Mouse (Mus musculus) heart, embryonic 14.5 days (tissue): ENCODE data around the gene Noc4l. TPM values are rescaled to one million over a fixed set of nuclear protein-coding genes. Genes with fewer than 3 reads are reported as not detected.

Experiments used
- ATAC-seq: fragments of 200-750 bp; cut with Nextera tagmentation; 2 replicates; pipeline ENCODE4 v1.8.0; 2017; ENCODE audit warnings: low read depth, moderate TSS enrichment; ENCODE audit not compliant: insufficient number of reproducible peaks, insufficient read depth, low FRiP score
- H3K27ac ChIP-seq, 2 experiments: fragments of 200-500 bp in 1 of 2; fragments of 300-500 bp in 1 of 2; sonication (generic) in 1 of 2; replicated peaks in 1 of 2; 2 replicates each; pipeline ENCODE4 v1.5.1; 2012 to 2014; ENCODE audit warnings: low read depth in 2 of 2, low read length in 2 of 2, control low read depth in 1 of 2, mild to moderate bottlenecking in 1 of 2, mixed read lengths in 1 of 2; ENCODE audit not compliant: control insufficient read depth in 1 of 2, insufficient read depth in 1 of 2
- H3K27me3 ChIP-seq: fragments of 300-500 bp; sonication (generic); 2 replicates; pipeline ENCODE4 v1.6.1; 2014; ENCODE audit warnings: mild to moderate bottlenecking, low read length, control low read depth; ENCODE audit not compliant: control insufficient read depth, insufficient read depth
- H3K36me3 ChIP-seq: fragments of 300-500 bp; sonication (generic); 2 replicates; pipeline ENCODE4 v1.6.1; 2014; ENCODE audit warnings: mild to moderate bottlenecking, control low read depth, low read length, mixed read lengths; ENCODE audit not compliant: control insufficient read depth, insufficient read depth
- H3K4me1 ChIP-seq, 2 experiments: fragments of 200-500 bp in 1 of 2; fragments of 300-500 bp in 1 of 2; sonication (generic) in 1 of 2; 2 replicates each; pipeline ENCODE4 v1.6.1; 2012 to 2014; ENCODE audit warnings: low read length in 2 of 2, control low read depth in 1 of 2, mixed read lengths in 1 of 2; ENCODE audit not compliant: control insufficient read depth in 2 of 2, insufficient read depth in 2 of 2
- H3K4me2 ChIP-seq: fragments of 300-500 bp; sonication (generic); 2 replicates; pipeline ENCODE4 v1.6.1; 2014; ENCODE audit warnings: mild to moderate bottlenecking, low read length
- H3K4me3 ChIP-seq, 2 experiments: fragments of 200-500 bp in 1 of 2; fragments of 300-500 bp in 1 of 2; sonication (generic) in 1 of 2; 2 replicates each; pipeline ENCODE4 v1.5.1; 2012 to 2014; ENCODE audit warnings: low read length in 2 of 2, mild to moderate bottlenecking in 2 of 2, control low read depth in 1 of 2, low read depth in 1 of 2, moderate library complexity in 1 of 2; ENCODE audit not compliant: control insufficient read depth in 1 of 2, insufficient read depth in 1 of 2
- H3K9ac ChIP-seq: fragments of 300-500 bp; sonication (generic); 2 replicates; pipeline ENCODE4 v1.6.1; 2014; ENCODE audit warnings: mild to moderate bottlenecking, low read length
- H3K9me3 ChIP-seq: fragments of 300-500 bp; sonication (generic); 2 replicates; pipeline ENCODE4 v1.6.1; 2016; ENCODE audit warnings: low read length, control low read depth; ENCODE audit not compliant: control insufficient read depth
- WGBS: fragments of 180-500 bp; shearing (Covaris S2); extraction: QIAGEN DNeasy Blood & Tissue Kit; methylation state at CpG from one replicate; pipeline ENCODE4 v1.1.7; 2014; 5-methylcytosine and 5-hydroxymethylcytosine counted together
- polyA plus RNA-seq: library from polyadenylated mRNA; unstranded; fragments of >200 nt; fragmentation: Nextera tagmentation; extraction: Ambion mirVana; gene quantifications from 2 replicates; pipeline ENCODE4 v1.2.1, GENCODE M21; 2014

The Noc4l gene
- polyA plus RNA-seq, 1 experiment from 2014 or later: 27.5 TPM

DNA sequence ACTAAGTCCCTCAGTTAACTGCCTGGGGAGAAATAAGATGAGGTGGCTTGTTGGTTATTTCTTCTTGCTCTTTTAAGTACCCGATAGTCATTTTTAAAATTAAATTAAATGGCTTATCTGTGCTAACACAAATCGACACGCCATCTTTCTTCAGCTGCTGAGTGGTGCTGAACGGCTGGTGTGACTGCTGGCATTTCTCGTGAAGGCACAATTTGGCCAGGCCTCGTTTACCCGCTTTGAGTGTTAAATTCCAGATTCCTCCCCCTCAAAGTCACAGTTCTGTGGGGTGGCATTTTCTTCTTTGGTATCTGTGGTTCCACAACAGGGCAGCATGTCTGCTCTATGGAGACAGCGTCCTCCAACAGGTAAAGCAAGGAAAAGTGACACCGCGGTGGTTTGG is 25.9 kb downstream of the Noc4l start:
- no peak overlapping the region for H3K9ac ChIP-seq
- H3K27me3 ChIP-seq: peaks cover 21% of the 10 kb centered on the region
- 48% methylated on average over 10 of the region's 10 CpGs for WGBS
- no peak overlapping the region for H3K27ac ChIP-seq
- no peaks in the 10 kb centered on the region for H3K4me1 ChIP-seq
- no peaks in the 10 kb centered on the region for H3K36me3 ChIP-seq
- no peaks in the 10 kb centered on the region for H3K9me3 ChIP-seq
- no peak overlapping the region for H3K4me2 ChIP-seq
- H3K4me3 ChIP-seq: no peak overlapping the region
- no peak for ATAC-seq

DNA sequence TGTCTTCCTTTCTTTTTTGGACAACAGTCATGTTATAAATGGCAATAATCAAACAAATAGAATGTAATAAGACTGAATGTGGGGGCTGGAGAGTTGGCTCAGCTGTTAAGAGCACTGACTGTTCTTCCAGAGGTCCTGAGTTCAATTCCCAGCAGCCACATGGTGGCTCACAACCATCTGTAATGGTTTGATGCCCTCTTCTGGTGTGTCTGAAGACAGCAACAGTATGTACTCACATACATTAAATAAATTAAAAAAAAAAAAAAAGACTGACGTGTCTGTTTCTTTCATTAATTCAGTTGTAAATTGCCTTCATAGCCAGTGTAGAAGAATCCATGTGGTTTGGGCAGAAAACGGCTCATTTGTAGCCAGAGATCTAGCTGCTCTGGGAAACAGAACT is 28.9 kb downstream of the Noc4l start:
- no peak overlapping the region for H3K27ac ChIP-seq
- no peak overlapping the region for H3K9ac ChIP-seq
- no peak overlapping the region for H3K4me2 ChIP-seq
- 79% methylated on average over 2 of the region's 2 CpGs for WGBS
- no peaks in the 10 kb centered on the region for H3K4me1 ChIP-seq
- no peak overlapping the region for H3K4me3 ChIP-seq
- H3K36me3 ChIP-seq: no peaks in the 10 kb centered on the region
- peaks cover 21% of the 10 kb centered on the region for H3K27me3 ChIP-seq
- ATAC-seq: no peak
- no peaks in the 10 kb centered on the region for H3K9me3 ChIP-seq

DNA sequence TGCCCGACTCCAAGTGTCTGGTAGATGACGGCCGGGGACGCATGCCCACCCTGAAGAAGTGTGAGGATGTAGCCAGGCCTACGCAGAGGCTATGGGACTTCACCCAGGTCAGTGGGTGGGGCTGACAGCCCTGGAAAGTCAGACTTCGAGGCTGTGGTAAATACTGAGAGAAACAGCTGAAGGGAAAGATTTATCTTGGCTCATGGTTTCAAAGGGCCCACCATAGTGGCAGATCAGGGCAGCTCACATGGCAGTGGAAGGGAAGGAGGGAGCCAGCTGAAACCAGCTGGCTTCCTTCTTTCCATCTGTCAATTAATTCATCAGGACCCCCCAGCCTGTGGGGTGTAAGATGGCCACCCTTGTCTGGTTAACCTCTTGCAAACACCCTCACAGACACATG is 34.0 kb downstream of the Noc4l start:
- H3K4me3 ChIP-seq: no peak overlapping the region
- ATAC-seq: no peak
- H3K9me3 ChIP-seq: no peaks in the 10 kb centered on the region
- H3K9ac ChIP-seq: no peak overlapping the region
- H3K27me3 ChIP-seq: no peaks in the 10 kb centered on the region
- no peaks in the 10 kb centered on the region for H3K36me3 ChIP-seq
- WGBS: 84% methylated on average over 6 of the region's 6 CpGs
- no peak overlapping the region for H3K4me2 ChIP-seq
- H3K4me1 ChIP-seq: no peaks in the 10 kb centered on the region
- H3K27ac ChIP-seq: no peak overlapping the region

DNA sequence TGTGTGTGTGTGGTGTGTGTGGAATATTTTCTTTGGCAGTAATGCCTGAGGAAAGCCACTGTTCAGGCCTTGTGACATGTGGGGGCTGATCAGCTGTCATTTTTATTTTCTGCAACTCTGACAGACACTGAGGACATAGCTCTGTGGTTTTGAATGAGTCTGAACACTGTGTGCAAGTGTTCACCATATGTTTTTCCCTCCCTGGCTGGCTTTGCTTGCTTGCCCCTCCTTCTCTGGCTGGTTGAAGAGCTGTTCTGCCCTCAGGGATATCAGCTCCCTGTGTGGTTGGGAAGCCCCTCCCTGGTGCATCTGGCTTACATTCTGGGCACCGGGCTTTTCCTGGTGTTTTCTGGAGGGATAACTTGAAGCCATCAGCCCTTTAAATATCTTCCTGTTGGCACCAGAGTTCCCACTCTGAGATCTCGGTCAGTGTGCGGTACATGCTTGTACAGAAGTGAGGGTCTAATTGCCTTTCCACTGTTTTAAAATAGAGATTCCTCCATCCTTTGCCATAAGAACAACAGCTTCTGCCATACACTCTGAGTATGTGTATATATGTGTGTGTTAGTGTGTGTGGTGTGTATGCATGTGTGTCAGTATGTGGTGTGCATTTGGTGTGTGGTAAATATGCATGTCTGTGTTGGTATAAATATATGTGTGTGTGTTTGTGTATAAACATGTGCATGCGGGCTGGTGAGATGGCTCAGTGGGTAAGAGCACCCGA is 41.6 kb downstream of the Noc4l start:
- no peaks in the 10 kb centered on the region for H3K36me3 ChIP-seq
- 74% methylated on average over 5 of the region's 5 CpGs for WGBS
- H3K9me3 ChIP-seq: no peaks in the 10 kb centered on the region
- H3K9ac ChIP-seq: no peak overlapping the region
- no peak for ATAC-seq
- no peak overlapping the region for H3K4me2 ChIP-seq
- no peaks in the 10 kb centered on the region for H3K4me1 ChIP-seq
- H3K27me3 ChIP-seq: no peaks in the 10 kb centered on the region
- no peak overlapping the region for H3K27ac ChIP-seq
- no peak overlapping the region for H3K4me3 ChIP-seq

DNA sequence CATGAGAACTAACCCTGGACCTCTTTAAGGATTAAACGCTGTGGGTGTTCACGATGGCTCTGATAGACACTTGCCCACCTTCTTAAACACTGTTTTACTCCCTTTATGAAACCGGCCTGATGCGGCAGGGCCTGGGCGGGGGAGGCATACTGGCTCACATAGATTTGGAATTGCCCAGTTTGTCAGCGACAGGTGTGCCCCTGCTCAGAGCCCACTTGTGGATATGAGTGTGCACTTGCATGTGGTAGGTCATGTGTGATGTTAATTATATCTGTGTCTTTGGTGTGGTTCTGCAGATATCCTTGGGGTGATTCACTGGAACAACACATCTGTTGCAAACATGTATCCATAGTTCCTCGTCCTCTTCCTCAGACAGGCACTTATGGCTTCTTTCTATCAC is 42.7 kb downstream of the Noc4l start:
- Histone ChIP-seq H3K27me3 (no peaks in the 10 kb centered on the region), H3K9ac (no peak overlapping the region), H3K36me3 (no peaks in the 10 kb centered on the region), H3K27ac (no peak overlapping the region), H3K4me1 (no peaks in the 10 kb centered on the region), H3K4me2 (no peak overlapping the region), H3K4me3 (no peak overlapping the region), H3K9me3 (no peaks in the 10 kb centered on the region)
- 82% methylated on average over 7 of the region's 7 CpGs for WGBS
- ATAC-seq: no peak

DNA sequence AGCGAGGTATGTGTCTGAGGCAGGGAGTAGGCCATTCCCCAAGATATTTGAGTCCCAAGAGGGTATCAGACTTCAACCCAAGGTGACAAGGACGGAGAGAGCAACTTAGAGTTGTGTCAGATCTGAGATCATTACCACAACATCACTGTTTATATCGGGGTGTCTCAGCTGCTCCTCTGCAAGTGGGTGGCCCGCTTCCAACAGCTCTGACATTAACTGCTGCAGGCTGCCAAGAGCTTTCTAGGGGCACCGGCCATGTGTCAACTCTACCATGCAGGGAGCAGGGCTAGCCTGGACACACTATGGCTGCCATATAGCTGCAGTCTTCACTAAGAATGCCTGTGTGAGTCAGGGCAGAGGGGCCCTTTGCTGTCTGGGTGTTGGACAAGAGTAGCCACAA is 43.3 kb downstream of the Noc4l start:
- ATAC-seq: no peak
- WGBS: 75% methylated on average over 5 of the region's 5 CpGs
- Histone ChIP-seq H3K9ac (no peak overlapping the region), H3K27ac (no peak overlapping the region), H3K9me3 (no peaks in the 10 kb centered on the region), H3K4me1 (no peaks in the 10 kb centered on the region), H3K4me3 (no peak overlapping the region), H3K27me3 (no peaks in the 10 kb centered on the region), H3K36me3 (no peaks in the 10 kb centered on the region), H3K4me2 (no peak overlapping the region)

DNA sequence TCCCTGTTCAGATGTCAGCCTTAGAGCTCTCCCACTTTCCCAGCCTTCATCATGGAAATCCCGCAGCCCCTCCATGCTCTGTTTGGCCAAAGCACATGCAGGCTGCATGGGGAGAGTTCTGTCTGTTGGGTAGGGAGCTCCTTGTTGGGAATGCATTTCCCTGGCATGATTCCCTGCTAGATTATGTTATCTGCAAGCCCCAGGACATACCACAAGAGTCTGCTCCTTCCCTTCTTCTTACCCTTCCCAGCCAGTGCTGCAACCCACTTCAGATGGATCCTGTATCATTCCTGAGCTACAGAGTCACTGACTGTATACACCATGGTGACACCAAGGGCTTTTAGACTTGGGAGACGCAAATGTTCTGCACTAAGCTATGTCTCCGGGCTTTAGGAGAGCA is 43.8 kb downstream of the Noc4l start:
- H3K9ac ChIP-seq: no peak overlapping the region
- H3K36me3 ChIP-seq: no peaks in the 10 kb centered on the region
- H3K9me3 ChIP-seq: no peaks in the 10 kb centered on the region
- 77% methylated on average over 3 of the region's 3 CpGs for WGBS
- no peak overlapping the region for H3K4me3 ChIP-seq
- H3K27me3 ChIP-seq: no peaks in the 10 kb centered on the region
- no peak for ATAC-seq
- H3K4me1 ChIP-seq: no peaks in the 10 kb centered on the region
- no peak overlapping the region for H3K27ac ChIP-seq
- no peak overlapping the region for H3K4me2 ChIP-seq

DNA sequence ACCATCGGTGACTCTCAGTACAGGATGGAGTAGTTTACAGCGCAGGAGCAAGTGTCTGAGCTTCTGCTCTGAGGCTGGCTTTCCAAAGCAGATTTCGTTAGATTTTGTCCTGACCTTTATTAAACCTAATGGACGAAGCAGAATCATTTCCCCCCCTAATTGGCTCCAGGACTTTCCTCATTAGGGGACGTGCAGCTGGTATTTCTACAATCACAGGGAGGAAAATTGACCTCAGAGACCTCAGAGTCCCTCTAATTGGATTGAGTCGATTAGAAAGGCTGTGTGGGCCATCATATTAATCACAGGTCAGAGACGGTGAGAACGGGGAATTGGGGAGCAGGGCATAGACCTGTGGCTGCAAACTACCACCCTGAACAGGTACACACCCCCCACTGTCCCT is 44.3 kb downstream of the Noc4l start:
- H3K4me1 ChIP-seq: no peaks in the 10 kb centered on the region
- H3K36me3 ChIP-seq: no peaks in the 10 kb centered on the region
- no peak overlapping the region for H3K4me3 ChIP-seq
- 72% methylated on average over 8 of the region's 8 CpGs for WGBS
- no peak overlapping the region for H3K4me2 ChIP-seq
- no peaks in the 10 kb centered on the region for H3K9me3 ChIP-seq
- H3K27ac ChIP-seq: no peak overlapping the region
- no peak for ATAC-seq
- no peak overlapping the region for H3K9ac ChIP-seq
- no peaks in the 10 kb centered on the region for H3K27me3 ChIP-seq
